Mouse (Mus musculus) erythroblast, embryonic 14.5 days (primary cell): ENCODE measurements around the gene Wdr95. TPM values are rescaled to one million over a fixed set of nuclear protein-coding genes. Genes with fewer than 3 reads are reported as not detected.
"Not testable (repeated sequence)": the region's sequence is repeated elsewhere in the genome, so short reads cannot be mapped to it uniquely, and the experiment has no call there.

Source experiments
- H3K27me3 ChIP-seq: 2 replicates; pipeline ENCODE4 v1.6.1; 2012; ENCODE audit warnings: inconsistent platforms; ENCODE audit not compliant: control insufficient read depth
- H3K36me3 ChIP-seq: 2 replicates; pipeline ENCODE4 v1.6.1; 2012; ENCODE audit warnings: mild to moderate bottlenecking, inconsistent platforms; ENCODE audit not compliant: control insufficient read depth
- H3K4me1 ChIP-seq: 2 replicates; pipeline ENCODE4 v1.6.1; 2012; ENCODE audit warnings: inconsistent platforms; ENCODE audit not compliant: control insufficient read depth
- H3K4me3 ChIP-seq: replicated peaks from 2 replicates; pipeline ENCODE3; 2012; ENCODE audit warnings: moderate library complexity, mild to moderate bottlenecking, inconsistent platforms
- H3K9me3 ChIP-seq: 2 replicates; pipeline ENCODE4 v1.6.1; 2012; ENCODE audit warnings: low read length, inconsistent platforms, mixed read lengths; ENCODE audit not compliant: control insufficient read depth
- GATA1 ChIP-seq: IDR thresholded peaks from 2 replicates; pipeline ENCODE4 v1.6.1; 2012; ENCODE audit warnings: low read length, inconsistent platforms, mixed read lengths
- TAL1 ChIP-seq: IDR thresholded peaks from 3 replicates; pipeline ENCODE4 v1.6.1; 2012; ENCODE audit warnings: low read length, inconsistent platforms, mixed read lengths
- polyA plus RNA-seq: library from polyadenylated mRNA; stranded (reverse); fragments of >175 nt; gene quantifications from 2 replicates; pipeline ENCODE4 v1.2.3, GENCODE M21; 2012

The Wdr95 gene
- polyA plus RNA-seq, 1 experiment, result not detected

DNA sequence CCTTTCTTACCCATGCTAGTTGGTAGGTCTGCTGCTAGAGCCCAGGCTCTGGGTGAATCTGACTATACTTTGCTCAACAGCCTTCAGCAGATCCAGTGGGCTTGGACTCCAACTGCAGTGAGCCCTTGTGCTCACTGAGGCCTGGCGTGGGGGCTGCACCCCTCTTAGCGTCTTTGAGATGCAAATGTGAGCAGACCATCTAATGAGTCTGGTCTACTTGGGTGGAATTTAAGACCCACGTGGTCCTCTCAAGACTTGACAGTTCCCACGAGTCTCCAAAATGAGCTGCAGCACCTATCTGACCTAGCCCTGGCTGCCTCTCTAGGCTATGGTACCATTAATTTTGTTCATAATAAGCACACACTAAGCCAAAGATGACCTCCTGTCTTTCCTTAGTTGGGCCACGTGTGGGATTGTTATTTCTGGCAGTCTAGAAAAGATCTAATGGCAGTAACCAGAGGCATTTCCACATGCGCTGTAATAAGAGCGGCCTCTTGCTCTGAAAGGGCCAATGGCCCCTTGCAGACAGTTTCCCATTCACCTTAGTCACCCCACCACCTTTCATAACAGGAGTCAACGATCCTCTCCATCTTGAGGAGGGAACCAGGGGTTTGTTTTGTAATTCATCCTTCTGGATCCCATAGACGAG is 14.9 kb upstream of the Wdr95 start:
- TF ChIP-seq GATA1, result no peak
- TF ChIP-seq TAL1, result no peak
- Histone ChIP-seq H3K27me3 (no peaks in the 10 kb centered on the region), H3K9me3 (no peaks in the 10 kb centered on the region), H3K4me1 (no peaks in the 10 kb centered on the region), H3K36me3 (no peaks in the 10 kb centered on the region), H3K4me3 (no peak overlapping the region)

- Histone ChIP-seq H3K36me3 (no peaks in the 10 kb centered on the region), H3K27me3 (no peaks in the 10 kb centered on the region), H3K9me3 (no peaks in the 10 kb centered on the region), H3K4me1 (no peaks in the 10 kb centered on the region), H3K4me3 (no peak overlapping the region)
- TF ChIP-seq GATA1 (no peak), TAL1 (no peak)
These were observed 14.3 kb upstream of the Wdr95 start for GRCm38 (mm10) chr5:149514087-149514671.

DNA sequence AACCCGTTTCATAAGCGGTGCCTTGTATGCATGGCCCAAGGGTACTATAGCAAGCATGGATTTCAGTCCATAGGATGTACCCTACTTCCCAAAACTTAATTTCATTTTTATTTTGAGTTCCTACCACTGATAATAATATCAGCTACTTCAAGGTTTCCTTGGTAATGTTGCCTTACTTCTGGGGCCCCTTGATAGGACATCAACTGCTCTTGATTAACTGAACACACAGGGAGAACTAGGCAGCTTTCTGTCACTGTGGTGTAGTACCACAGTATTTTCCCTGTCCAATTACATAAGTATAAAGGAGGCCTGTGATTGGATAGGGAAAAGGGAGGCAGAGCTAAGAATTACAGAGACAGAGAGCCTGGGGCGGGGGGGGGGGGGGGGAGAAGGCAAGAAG is 13.6 kb upstream of the Wdr95 start:
- TF ChIP-seq GATA1 (no peak), TAL1 (no peak)
- no peak overlapping the region for H3K4me3 ChIP-seq
- H3K4me1 ChIP-seq, result no peaks in the 10 kb centered on the region
- no peaks in the 10 kb centered on the region for H3K36me3 ChIP-seq
- H3K27me3 ChIP-seq, result no peaks in the 10 kb centered on the region
- no peaks in the 10 kb centered on the region for H3K9me3 ChIP-seq

- H3K27me3 ChIP-seq, result no peaks in the 10 kb centered on the region
- no peaks in the 10 kb centered on the region for H3K4me1 ChIP-seq
- H3K4me3 ChIP-seq, result no peak overlapping the region
- H3K36me3 ChIP-seq, result no peaks in the 10 kb centered on the region
- TF ChIP-seq GATA1, result no peak
- H3K9me3 ChIP-seq, result no peaks in the 10 kb centered on the region
These were observed 11.4 kb upstream of the Wdr95 start for GRCm38 (mm10) chr5:149517116-149517515.

DNA sequence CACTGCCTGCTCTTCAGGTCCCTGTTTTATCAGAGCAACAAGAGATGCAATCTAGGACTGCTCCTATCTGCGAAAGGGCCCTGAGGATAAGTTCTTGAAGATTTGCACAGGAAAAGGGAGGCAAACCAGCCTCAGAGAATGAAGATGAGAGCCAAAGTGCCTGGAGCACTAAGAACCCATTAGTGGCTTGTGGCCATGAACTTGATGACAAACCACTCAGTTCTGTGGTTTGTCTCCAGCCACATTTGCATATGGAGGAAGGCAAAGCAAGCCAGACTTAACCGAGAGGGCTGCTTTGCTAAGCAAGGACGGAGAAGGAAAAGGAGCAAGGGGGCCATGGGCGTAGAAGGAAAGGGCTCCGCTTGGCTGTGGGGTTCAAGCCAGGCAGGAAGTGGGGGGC is 7.7 kb upstream of the Wdr95 start:
- H3K4me1 ChIP-seq, result 0 out of 2 replicates have a peak, but pooled peaks cover 1% of the 10 kb centered on the region
- no peak overlapping the region for H3K4me3 ChIP-seq
- TF ChIP-seq TAL1 (no peak), GATA1 (no peak)
- H3K36me3 ChIP-seq, result no peaks in the 10 kb centered on the region
- H3K9me3 ChIP-seq, result peaks cover 2% of the 10 kb centered on the region; the same call in 1 of the 2 replicates
- no peaks in the 10 kb centered on the region for H3K27me3 ChIP-seq

- Histone ChIP-seq H3K4me1 (0 out of 2 replicates have a peak, but pooled peaks cover 1% of the 10 kb centered on the region), H3K9me3 (peaks cover 2% of the 10 kb centered on the region; the same call in 1 of the 2 replicates), H3K27me3 (no peaks in the 10 kb centered on the region), H3K4me3 (no peak overlapping the region), H3K36me3 (no peaks in the 10 kb centered on the region)
- TF ChIP-seq TAL1 (no peak), GATA1 (no peak)
These were observed 4.6 kb upstream of the Wdr95 start for GRCm38 (mm10) chr5:149523856-149524241.

DNA sequence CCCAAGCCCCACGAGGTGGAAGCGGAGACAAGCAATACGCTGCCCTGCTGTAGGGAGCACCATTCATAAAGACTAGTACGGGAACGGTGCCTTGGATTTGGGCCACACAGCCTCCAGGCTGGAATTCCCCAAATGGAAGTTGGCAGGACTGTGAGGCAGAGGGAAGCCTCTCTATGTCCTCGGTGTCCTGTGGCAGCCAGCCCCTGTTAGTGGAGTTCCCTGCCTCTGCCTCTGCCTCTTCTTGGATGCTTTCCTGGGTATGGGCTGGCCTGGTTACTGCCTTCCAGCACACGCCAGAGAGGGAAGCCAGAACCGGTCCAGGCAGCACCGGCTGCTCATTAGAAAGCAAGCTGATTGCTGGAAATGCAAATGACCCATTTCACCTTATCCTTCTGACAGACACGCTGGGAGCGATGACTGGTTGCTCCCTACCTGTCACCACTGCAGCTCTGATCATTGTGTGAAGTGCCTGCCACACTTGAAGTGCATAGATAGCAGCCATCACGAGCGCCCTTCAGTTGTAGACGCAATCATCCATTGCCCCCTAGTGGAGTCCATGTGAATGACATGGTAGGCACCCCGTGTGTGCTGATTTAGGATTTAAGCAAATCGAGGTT is 4.1 kb upstream of the Wdr95 start:
- H3K27me3 ChIP-seq, result no peaks in the 10 kb centered on the region
- TF ChIP-seq TAL1 (no peak), GATA1 (no peak)
- H3K4me3 ChIP-seq, result no peak overlapping the region
- 0 out of 2 replicates have a peak, but pooled peaks cover 1% of the 10 kb centered on the region for H3K4me1 ChIP-seq
- H3K36me3 ChIP-seq, result no peaks in the 10 kb centered on the region
- peaks cover 2% of the 10 kb centered on the region; the same call in 1 of the 2 replicates for H3K9me3 ChIP-seq

- Histone ChIP-seq H3K36me3 (no peaks in the 10 kb centered on the region), H3K4me1 (0 out of 2 replicates have a peak, but pooled peaks cover 1% of the 10 kb centered on the region), H3K9me3 (peaks cover 2% of the 10 kb centered on the region; the same call in 1 of the 2 replicates), H3K27me3 (no peaks in the 10 kb centered on the region), H3K4me3 (no peak overlapping the region)
- TF ChIP-seq TAL1, result no peak
These were observed 3.3 kb upstream of the Wdr95 start for GRCm38 (mm10) chr5:149525055-149525785.

DNA sequence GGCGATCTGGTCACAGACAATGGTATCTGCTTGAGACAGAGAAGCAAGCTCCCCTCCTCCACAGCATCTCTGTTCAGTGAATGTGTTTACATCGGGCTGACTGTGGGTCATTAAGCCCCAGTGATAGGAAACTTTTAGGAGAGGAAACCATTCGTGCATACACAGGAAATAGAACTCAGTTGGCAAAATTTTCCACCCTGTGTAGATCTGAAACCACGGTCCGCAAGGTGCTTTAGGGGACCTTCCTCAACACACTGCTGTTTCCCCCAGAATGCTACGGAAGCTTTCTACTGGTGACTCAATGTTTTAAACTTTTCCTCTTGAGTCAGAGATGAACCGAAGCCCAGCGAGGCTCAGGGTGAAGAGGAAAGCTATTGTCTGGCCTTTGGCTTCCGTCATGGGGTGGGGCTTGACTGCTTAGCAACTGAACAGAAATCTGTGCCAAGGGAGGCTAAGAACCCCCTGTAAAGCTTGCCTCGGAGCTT is 2.0 kb upstream of the Wdr95 start:
- 0 out of 2 replicates have a peak, but pooled peaks cover 1% of the 10 kb centered on the region for H3K4me1 ChIP-seq
- TF ChIP-seq TAL1, result no peak
- no peak for TF ChIP-seq GATA1
- no peaks in the 10 kb centered on the region for H3K27me3 ChIP-seq
- no peaks in the 10 kb centered on the region for H3K36me3 ChIP-seq
- H3K9me3 ChIP-seq, result peaks cover 2% of the 10 kb centered on the region; the same call in 1 of the 2 replicates
- no peak overlapping the region for H3K4me3 ChIP-seq

DNA sequence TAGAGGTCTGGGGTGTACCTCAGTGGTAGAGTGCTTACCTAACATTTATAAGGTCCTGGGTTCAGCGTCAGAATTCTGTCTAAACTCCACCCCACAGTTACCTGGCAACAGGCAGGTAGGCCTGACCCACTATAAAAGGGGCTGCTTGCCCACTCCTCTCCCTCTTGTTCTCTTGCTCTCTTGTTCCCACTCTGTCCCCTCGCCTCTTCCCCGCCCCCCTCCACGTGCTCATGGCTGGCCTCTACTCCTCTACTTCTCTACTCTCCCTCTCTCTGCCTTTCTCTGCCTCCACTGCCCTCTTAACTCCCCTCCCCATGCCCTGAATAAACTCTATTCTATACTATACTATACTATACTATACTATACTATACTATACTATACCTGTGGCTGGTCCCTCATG is 1.2 kb upstream of the Wdr95 start:
- H3K27me3 ChIP-seq, H3K4me1 ChIP-seq, H3K4me3 ChIP-seq, H3K9me3 ChIP-seq, H3K36me3 ChIP-seq: not testable (repeated sequence)
